Mouse (Mus musculus): Measurements from ENCODE around the gene Psmc5.
"Not testable (repeated sequence)": the region's sequence is repeated elsewhere in the genome, so short reads cannot be mapped to it uniquely, and the experiment has no call there.

Gene Psmc5

GRCm38 (mm10) chr11:106255685-106256451, at the start of gene Psmc5, which contains the start of gene Ftsj3:
TSS of gene Psmc5 (plus strand) at chr11:106256154.
TSS of gene Ftsj3 (minus strand) at chr11:106256079.
- peak; percentile 97 for DNase-seq

- no peak for DNase-seq
Measured at GRCm38 (mm10) chr11:106212771-106213170, 43.2 kb upstream of the Psmc5 start.

GRCm38 (mm10) chr11:106214856-106215255, 41.1 kb upstream of the Psmc5 start:
- DNase-seq, result no peak

- no peak for DNase-seq
Measured at GRCm38 (mm10) chr11:106215450-106215859, 40.5 kb upstream of the Psmc5 start.

GRCm38 (mm10) chr11:106215927-106216729, 39.8 kb upstream of the Psmc5 start, which contains the start of gene Ccdc47:
TSS of gene Ccdc47 (minus strand) at chr11:106216344.
- peak; percentile 98 for DNase-seq

GRCm38 (mm10) chr11:106216730-106217490, 39.0 kb upstream of the Psmc5 start, which contains the start of gene Ddx42:
TSS of gene Ddx42 (plus strand) at chr11:106216926.
- DNase-seq, result peak; percentile 91

GRCm38 (mm10) chr11:106220603-106221002, 35.4 kb upstream of the Psmc5 start:
- no peak for DNase-seq

- not testable (repeated sequence) for DNase-seq
Measured at GRCm38 (mm10) chr11:106233978-106234377, 22.0 kb upstream of the Psmc5 start.

- no peak for DNase-seq
Measured at GRCm38 (mm10) chr11:106246834-106247233, 9.1 kb upstream of the Psmc5 start.

- DNase-seq, result peak; percentile 59
Measured at GRCm38 (mm10) chr11:106249326-106249725, 6.6 kb upstream of the Psmc5 start.

- no peak for DNase-seq
Measured at GRCm38 (mm10) chr11:106254767-106255166, 1.2 kb upstream of the Psmc5 start.

GRCm38 (mm10) chr11:106255174-106255573, 780 bp upstream of the Psmc5 start:
- no peak for DNase-seq

GRCm38 (mm10) chr11:106256775-106257174, 821 bp downstream of the Psmc5 start:
- no peak for DNase-seq

GRCm38 (mm10) chr11:106260826-106261450, 5.0 kb downstream of the Psmc5 start:
- no peak for DNase-seq

- no peak for DNase-seq
Measured at GRCm38 (mm10) chr11:106263963-106264362, 8.0 kb downstream of the Psmc5 start.

- DNase-seq, result no peak
Measured at GRCm38 (mm10) chr11:106264988-106265387, 9.0 kb downstream of the Psmc5 start.

- DNase-seq, result no peak
Measured at GRCm38 (mm10) chr11:106265570-106265969, 9.6 kb downstream of the Psmc5 start.

GRCm38 (mm10) chr11:106266431-106266830, 10.5 kb downstream of the Psmc5 start:
- no peak for DNase-seq

- peak; percentile 67 for DNase-seq
Measured at GRCm38 (mm10) chr11:106267311-106267852, 11.4 kb downstream of the Psmc5 start.

- no peak for DNase-seq
Measured at GRCm38 (mm10) chr11:106267871-106268270, 11.9 kb downstream of the Psmc5 start.

GRCm38 (mm10) chr11:106268326-106269059, 12.5 kb downstream of the Psmc5 start:
- peak; percentile 72 for DNase-seq

Measured in kidney, adult 11 months (tissue).